Mouse (Mus musculus) E14TG2a.4 (cell line): ENCODE measurements around the gene Mtch2.

ENCODE experiments used
- CTCF ChIP-seq: conservative IDR thresholded peaks from 2 replicates; pipeline ENCODE4 v1.5.1; 2014; ENCODE audit warnings: low read length
- NANOG ChIP-seq: IDR thresholded peaks from 2 replicates; pipeline ENCODE4 v1.6.1; 2014; ENCODE audit warnings: borderline replicate concordance, low read length, mixed read lengths

- no peak for TF ChIP-seq CTCF
- no peak for TF ChIP-seq NANOG
Measured at GRCm38 (mm10) chr2:90825515-90826172, 21.3 kb upstream of the Mtch2 start.
